Mouse (Mus musculus): ENCODE measurements around the gene Clnk.

Clnk gene

DNA sequence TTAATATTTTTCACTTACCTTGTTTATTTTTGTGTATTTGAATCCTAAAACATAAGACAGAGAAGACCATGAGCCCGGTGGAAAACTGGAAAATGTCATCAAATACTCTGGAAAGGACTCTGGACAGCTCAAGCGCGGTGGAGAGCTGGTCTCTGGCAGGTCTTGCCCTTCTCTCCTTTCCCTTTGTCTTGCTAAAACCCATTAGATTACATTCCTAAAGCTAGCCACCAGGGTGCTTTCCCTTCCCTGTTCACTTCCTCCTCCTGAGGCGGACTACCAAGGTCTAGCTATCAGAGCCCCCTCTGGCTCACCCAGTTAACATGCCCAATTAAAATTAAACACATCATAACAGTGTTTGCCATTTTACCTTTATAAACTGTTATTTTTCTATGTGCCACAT lies 123.9 kb downstream of the Clnk start:
- no peak for DNase-seq (ENCODE audit: low read depth, low spot score)

- no peak for DNase-seq (ENCODE audit: low read depth, low spot score)
These were observed 167.6 kb downstream of the Clnk start for GRCm38 (mm10) chr5:38708940-38709581.

DNA sequence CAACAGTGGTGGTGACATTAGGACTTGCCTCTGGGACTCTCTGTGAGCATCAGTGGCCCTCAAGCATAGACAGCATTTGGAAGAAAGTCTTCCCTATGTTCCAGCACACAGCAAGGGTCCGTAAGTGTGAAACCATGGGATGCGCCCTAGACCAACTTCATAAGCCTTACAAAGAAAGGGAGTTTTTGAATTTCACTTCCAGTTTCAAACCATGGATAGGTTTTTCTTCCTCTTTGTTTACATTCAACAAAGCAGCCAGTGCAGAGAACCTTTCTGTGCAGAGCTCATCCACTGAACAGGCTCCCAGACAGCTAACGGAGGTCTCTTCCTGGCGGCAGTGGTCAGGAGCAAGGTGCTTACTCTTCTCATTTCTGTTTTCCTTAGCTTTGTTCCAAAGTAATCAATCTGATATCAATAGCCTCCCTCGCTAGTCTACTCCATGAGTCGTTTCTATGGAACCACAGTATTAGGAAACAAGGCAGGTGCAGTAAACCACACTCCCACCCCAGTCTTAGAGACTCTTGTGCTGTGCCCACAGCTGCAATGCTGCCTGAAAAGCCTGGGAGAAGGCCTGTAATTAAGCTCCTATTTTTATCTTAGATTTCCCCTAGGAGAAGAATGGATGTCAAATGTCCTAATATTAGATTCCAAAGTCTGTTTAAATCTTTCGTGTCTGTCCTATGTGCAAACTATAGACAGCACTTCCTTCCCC lies 169.1 kb downstream of the Clnk start:
- no peak for DNase-seq (ENCODE audit: low read depth, low spot score)

- DNase-seq (ENCODE audit: low read depth, low spot score): no peak
These were observed 173.7 kb downstream of the Clnk start for GRCm38 (mm10) chr5:38702941-38703340.

DNA sequence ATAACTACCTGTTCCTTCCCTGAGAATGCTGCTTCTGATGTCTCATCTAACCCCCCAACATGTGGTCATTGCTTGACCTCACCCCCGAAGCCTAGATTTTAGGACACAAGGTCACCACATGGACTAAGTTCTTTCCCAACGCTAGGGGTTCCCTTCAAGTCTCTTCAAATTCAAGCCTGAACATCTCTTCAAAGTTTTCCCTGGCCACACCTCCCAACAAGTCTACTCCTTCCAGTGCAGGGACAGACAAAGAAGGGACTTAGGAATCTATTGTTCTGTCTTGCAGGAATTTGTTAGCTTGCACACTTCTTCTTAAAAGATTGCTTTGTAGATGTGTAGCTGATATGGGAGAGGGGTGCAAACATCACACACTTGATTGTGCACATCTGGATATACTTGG lies 174.5 kb downstream of the Clnk start:
- no peak for DNase-seq (ENCODE audit: low read depth, low spot score)

DNA sequence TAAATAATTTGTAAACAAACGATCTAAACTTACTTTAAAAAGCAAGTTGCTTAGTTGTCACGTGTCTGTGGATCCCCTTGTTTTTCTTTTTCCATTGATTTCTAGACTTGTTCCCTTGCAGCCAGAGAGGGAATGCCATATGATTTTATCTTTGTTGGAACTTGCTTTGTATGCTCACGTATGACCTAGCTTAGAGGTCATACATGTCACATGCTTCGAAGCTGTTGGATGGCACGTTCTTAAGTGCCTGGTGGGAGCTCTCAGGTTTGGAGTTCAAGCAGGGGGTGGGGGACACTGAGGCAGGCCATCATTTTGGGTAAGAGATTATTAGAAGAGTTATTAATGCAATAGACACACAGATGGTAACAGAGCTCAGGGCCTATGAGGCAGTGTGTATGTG lies 178.1 kb downstream of the Clnk start:
- DNase-seq (ENCODE audit: low read depth, low spot score): no peak

GRCm38 (mm10) chr5:38698046-38698445 lies 178.6 kb downstream of the Clnk start:
- DNase-seq (ENCODE audit: low read depth, low spot score): no peak

- no peak for DNase-seq (ENCODE audit: low read depth, low spot score)
These were observed 179.8 kb downstream of the Clnk start for GRCm38 (mm10) chr5:38696616-38697375.

DNA sequence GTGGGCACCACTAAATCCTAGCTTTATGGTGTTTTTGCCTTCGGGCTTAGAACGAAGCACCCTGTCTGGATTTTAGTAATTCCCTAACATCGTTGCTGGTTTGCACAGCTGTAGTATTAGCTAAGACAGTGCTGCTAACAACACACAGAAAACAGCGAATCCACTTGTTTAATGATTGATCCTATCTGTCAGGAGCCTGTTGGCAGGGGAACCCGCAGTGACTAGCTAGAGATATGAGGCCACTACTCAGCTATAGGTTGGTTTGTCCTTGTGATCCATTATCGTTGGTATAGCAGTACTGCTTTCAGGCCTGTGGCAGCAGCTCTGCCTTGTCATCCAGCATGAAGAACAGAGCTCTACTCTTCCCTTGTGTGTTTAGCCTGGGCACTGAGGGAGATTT lies 183.8 kb downstream of the Clnk start:
- DNase-seq (ENCODE audit: low read depth, low spot score): no peak

GRCm38 (mm10) chr5:38689186-38689585 lies 187.4 kb downstream of the Clnk start:
- no peak for DNase-seq (ENCODE audit: low read depth, low spot score)

DNA sequence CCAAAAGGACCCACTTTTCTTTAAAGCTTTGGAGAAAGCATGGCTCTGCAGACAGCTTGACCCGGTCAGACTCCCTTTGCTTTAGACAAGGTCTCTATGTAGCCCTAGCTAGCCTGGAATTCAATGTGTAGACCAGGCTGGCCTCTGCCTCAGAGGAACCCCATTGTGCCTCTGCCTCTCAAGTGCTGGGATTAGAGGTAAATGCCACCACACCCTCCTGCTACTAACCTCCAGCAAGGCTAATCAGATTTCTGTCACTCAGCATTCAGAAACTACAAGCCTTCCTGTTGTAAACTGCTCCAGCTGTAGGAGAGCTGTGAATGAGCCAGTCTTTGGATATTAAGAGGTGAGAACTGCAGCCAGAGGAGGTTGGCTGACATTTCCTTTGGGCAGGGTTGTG lies 188.9 kb downstream of the Clnk start:
- no peak for DNase-seq (ENCODE audit: low read depth, low spot score)

- DNase-seq (ENCODE audit: low read depth, low spot score): no peak
These were observed 192.3 kb downstream of the Clnk start, which contains the start of gene Zfp518b for GRCm38 (mm10) chr5:38684164-38684911. TSS of gene Zfp518b (minus strand) at chr5:38684826.

GRCm38 (mm10) chr5:38658836-38659235 lies 217.8 kb downstream of the Clnk start:
- no peak for DNase-seq (ENCODE audit: low read depth, low spot score)

Data from c-Kit-negative CD71-positive TER-119-positive erythroid progenitor cells, embryonic 14.5 days (primary cell).